Mouse (Mus musculus): ENCODE results near the gene Clic6. TPM values are rescaled to one million over a fixed set of nuclear protein-coding genes. Genes with fewer than 3 reads are reported as not detected.
"Not testable (repeated sequence)": the region's sequence is repeated elsewhere in the genome, so short reads cannot be mapped to it uniquely, and the experiment has no call there.

Clic6 gene
- polyA plus RNA-seq, 1 experiment from 2014 or later: 8.9 TPM

DNA sequence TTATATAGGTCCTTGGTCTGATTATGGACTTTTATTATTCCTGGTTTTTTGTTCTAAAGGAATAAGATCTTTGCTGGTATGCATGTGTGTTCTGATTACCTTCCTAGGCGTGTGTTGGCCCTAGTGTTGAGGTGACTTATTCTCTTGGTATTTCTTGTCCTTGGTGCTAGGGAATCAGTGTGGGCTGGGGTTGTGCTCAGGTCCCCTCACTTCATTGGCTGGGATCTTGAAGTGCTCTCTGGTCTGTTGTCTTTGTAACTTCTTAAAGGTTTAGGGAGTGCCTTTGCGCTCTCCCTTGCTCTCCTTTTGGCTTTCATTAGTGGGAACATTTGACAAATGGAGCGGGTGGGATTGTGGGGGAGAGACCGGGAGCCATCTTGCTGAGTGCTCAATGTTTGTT, 22.0 kb downstream of the Clic6 start:
- TF ChIP-seq CTCF (IDR thresholded peaks at IDR 0.05; ENCODE audit: low read depth): no peak
- no peak for DNase-seq
- Histone ChIP-seq H3K4me1 (ENCODE audit: insufficient read depth) (peaks cover 3% of the 10 kb centered on the region; the same call in 1 of the 2 replicates), H3K9ac (no peak overlapping the region), H3K27me3 (ENCODE audit: insufficient read depth, low read length) (no peaks in the 10 kb centered on the region), H3K4me2 (no peak overlapping the region), H3K9me3 (ENCODE audit: low read depth, low read length) (no peaks in the 10 kb centered on the region), H3K4me3 (ENCODE audit: low read depth, low read length) (no peak overlapping the region), H3K27ac (ENCODE audit: low read depth) (no peak overlapping the region), H3K36me3 (ENCODE audit: insufficient read depth) (no peaks in the 10 kb centered on the region)
- ATAC-seq (ENCODE audit: insufficient read depth): no peak
- 72% methylated on average over 4 of the region's 4 CpGs for WGBS

GRCm38 (mm10) chr16:92510835-92511772, 25.6 kb downstream of the Clic6 start:
- Histone ChIP-seq H3K36me3 (ENCODE audit: insufficient read depth) (no peaks in the 10 kb centered on the region), H3K4me2 (0 out of 2 replicates have a peak overlapping the region, but pooled peaks have one; percentile 22), H3K4me1 (ENCODE audit: insufficient read depth) (peaks cover 3% of the 10 kb centered on the region; the same call in 1 of the 2 replicates), H3K4me3 (ENCODE audit: low read depth, low read length) (no peak overlapping the region), H3K27ac (ENCODE audit: low read depth) (peak overlapping the region; percentile 54; the same call in 1 of the 2 replicates), H3K9me3 (ENCODE audit: low read depth, low read length) (no peaks in the 10 kb centered on the region), H3K9ac (no peak overlapping the region), H3K27me3 (ENCODE audit: insufficient read depth, low read length) (no peaks in the 10 kb centered on the region)
- DNase-seq (peak; percentile 89), ATAC-seq (ENCODE audit: insufficient read depth) (peak; percentile 73)
- WGBS: 47% methylated on average over 13 of the region's 13 CpGs
- TF ChIP-seq CTCF (IDR thresholded peaks at IDR 0.05; ENCODE audit: low read depth): no peak

DNA sequence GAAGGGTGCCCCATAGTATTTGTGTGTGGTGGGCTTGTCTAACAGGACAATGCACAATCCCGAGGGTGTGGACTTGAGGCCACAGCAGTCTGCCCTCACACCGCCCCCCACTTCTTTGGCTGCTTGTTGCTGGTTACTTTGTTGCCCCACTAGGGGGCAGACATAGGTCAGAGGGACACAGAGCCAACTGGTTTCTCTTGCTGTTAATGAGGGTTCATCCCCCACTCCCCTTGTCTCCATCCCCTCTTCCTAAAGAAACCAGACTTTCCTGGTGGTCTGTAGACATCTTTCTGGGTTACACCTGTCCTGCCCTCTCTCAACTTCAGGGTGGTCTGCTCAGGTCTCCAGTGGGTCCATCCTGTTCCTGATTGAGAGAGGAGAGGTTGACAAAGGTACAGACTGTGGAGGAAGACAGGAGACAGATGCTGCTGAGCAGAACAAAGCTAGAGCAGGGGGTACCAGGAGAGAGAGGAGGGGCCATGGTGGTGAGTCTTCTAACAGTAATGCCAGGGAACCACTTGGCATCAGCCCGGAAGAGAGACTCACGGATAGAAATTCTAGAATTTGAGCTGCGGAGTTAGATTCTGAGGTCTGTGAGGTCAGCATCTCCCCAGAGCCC, 26.3 kb downstream of the Clic6 start:
- WGBS: 56% methylated on average over 5 of the region's 5 CpGs
- peak; percentile 63 for ATAC-seq (ENCODE audit: insufficient read depth)
- peak; percentile 76 for DNase-seq
- no peaks in the 10 kb centered on the region for H3K36me3 ChIP-seq (ENCODE audit: insufficient read depth)
- no peak overlapping the region for H3K4me3 ChIP-seq (ENCODE audit: low read depth, low read length)
- H3K27me3 ChIP-seq (ENCODE audit: insufficient read depth, low read length): no peaks in the 10 kb centered on the region
- H3K9ac ChIP-seq: no peak overlapping the region
- H3K4me2 ChIP-seq: 0 out of 2 replicates have a peak overlapping the region, but pooled peaks have one; percentile 22
- H3K27ac ChIP-seq (ENCODE audit: low read depth): peak overlapping the region; percentile 54; the same call in 1 of the 2 replicates
- no peaks in the 10 kb centered on the region for H3K9me3 ChIP-seq (ENCODE audit: low read depth, low read length)
- peak; percentile 78 for TF ChIP-seq CTCF (IDR thresholded peaks at IDR 0.05; ENCODE audit: low read depth)
- H3K4me1 ChIP-seq (ENCODE audit: insufficient read depth): peaks cover 3% of the 10 kb centered on the region; the same call in 1 of the 2 replicates

DNA sequence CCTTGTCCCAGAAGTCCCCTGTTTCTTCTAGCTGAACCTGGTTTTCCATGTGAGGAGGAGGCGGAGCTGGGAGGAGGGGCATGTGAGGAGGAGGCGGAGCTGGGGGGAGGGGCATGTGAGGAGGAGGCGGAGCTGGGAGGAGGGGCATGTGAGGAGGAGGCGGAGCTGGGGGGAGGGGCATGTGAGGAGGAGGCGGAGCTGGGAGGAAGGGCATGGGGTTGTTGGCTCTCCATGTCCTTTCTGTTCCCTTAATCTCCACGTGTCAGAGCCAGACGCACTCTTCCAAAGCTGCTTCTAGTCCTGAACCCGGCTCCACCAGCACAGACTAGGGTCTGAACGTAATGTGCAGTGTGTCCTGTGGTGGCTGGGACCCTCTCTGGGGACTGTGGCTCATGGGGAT, 29.4 kb downstream of the Clic6 start:
- not testable (repeated sequence) for H3K9me3 ChIP-seq (ENCODE audit: low read depth, low read length); H3K4me3 ChIP-seq (ENCODE audit: low read depth, low read length); H3K36me3 ChIP-seq (ENCODE audit: insufficient read depth); H3K4me2 ChIP-seq; H3K27ac ChIP-seq (ENCODE audit: low read depth); H3K27me3 ChIP-seq (ENCODE audit: insufficient read depth, low read length); DNase-seq; H3K9ac ChIP-seq; H3K4me1 ChIP-seq (ENCODE audit: insufficient read depth); ATAC-seq (ENCODE audit: insufficient read depth)
- 72% methylated on average over 8 of the region's 9 CpGs for WGBS

DNA sequence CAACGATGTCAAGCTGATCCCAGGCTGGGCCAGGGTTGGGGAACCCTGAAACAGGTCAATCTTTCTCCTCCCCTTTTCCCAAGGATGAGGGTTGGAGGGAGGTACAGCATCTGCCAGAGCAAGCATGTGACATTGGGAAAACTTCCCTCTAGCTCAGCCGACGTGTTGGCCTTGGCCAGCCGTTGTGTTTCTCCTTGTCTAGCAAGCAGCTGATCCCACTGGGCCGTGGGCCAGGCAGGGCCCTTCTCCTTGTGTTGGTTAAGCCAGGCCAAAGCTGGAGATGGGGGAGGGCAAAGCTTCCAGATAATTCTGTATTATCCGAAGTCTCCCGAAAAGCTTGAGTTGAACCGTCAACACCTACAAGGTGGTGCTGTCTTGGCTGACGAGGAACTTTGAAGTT, 30.6 kb downstream of the Clic6 start:
- ATAC-seq (ENCODE audit: insufficient read depth) (peak; percentile 54; the same call in 1 of the 2 replicates), DNase-seq (peak; percentile 87)
- no peak overlapping the region for H3K27ac ChIP-seq (ENCODE audit: low read depth)
- 43% methylated on average over 9 of the region's 9 CpGs for WGBS
- no peaks in the 10 kb centered on the region for H3K9me3 ChIP-seq (ENCODE audit: low read depth, low read length)
- H3K4me1 ChIP-seq (ENCODE audit: insufficient read depth): peaks cover 3% of the 10 kb centered on the region; the same call in 1 of the 2 replicates
- H3K4me3 ChIP-seq (ENCODE audit: low read depth, low read length): no peak overlapping the region
- no peak overlapping the region for H3K9ac ChIP-seq
- H3K36me3 ChIP-seq (ENCODE audit: insufficient read depth): no peaks in the 10 kb centered on the region
- H3K27me3 ChIP-seq (ENCODE audit: insufficient read depth, low read length): no peaks in the 10 kb centered on the region
- TF ChIP-seq CTCF (IDR thresholded peaks at IDR 0.05; ENCODE audit: low read depth): no peak
- no peak overlapping the region for H3K4me2 ChIP-seq

DNA sequence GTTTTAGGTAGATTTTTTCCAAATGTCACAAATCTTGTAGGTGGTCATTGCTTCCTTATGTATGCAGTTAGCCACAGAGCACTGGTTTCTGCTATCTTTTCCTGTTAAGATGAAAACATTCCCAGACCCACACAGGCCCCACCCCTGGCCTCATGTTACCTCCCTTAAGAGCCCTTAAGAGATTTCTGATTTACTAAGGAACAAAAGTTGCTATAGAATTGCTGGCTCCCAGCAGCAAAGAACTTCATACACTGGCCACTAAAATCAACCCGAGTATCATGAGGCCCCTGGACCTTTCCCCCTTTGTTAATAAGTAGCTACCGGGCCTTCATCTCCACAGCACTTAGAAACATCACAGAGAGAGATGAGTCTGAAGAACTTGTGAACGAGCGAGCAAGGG, 33.2 kb downstream of the Clic6 start:
- Histone ChIP-seq H3K4me2 (0 out of 2 replicates have a peak overlapping the region, but pooled peaks have one; percentile 8), H3K4me3 (ENCODE audit: low read depth, low read length) (no peak overlapping the region), H3K9ac (no peak overlapping the region), H3K9me3 (ENCODE audit: low read depth, low read length) (no peaks in the 10 kb centered on the region), H3K36me3 (ENCODE audit: insufficient read depth) (no peaks in the 10 kb centered on the region), H3K27ac (ENCODE audit: low read depth) (no peak overlapping the region), H3K27me3 (ENCODE audit: insufficient read depth, low read length) (no peaks in the 10 kb centered on the region), H3K4me1 (ENCODE audit: insufficient read depth) (no peaks in the 10 kb centered on the region)
- no peak for TF ChIP-seq CTCF (IDR thresholded peaks at IDR 0.05; ENCODE audit: low read depth)
- DNase-seq (peak; percentile 42), ATAC-seq (ENCODE audit: insufficient read depth) (peak; percentile 32; the same call in 1 of the 2 replicates)
- WGBS: 56% methylated on average over 4 of the region's 4 CpGs

Measured in lung, embryonic 14.5 days (tissue).